Mouse (Mus musculus) heart, embryonic 11.5 days (tissue): ENCODE measurements at regions not wholly inside any gene's neighbourhood (a gene's known extent, or its start where the extent isn't known, plus 50 kb on each side); places are given as distances from the start of the nearest gene placed in this dataset.

ENCODE experiments used
- ATAC-seq: fragments of 200-750 bp; cut with Nextera tagmentation; replicated peaks from 2 replicates; pipeline ENCODE4 v1.8.0; 2017; ENCODE audit warnings: moderate library complexity; ENCODE audit not compliant: insufficient number of reproducible peaks, low FRiP score, low TSS enrichment
- H3K27ac ChIP-seq: fragments of 300-500 bp; sonication (generic); 2 replicates; pipeline ENCODE4 v1.5.1; 2014; ENCODE audit warnings: mild to moderate bottlenecking, low read depth, low read length
- H3K27me3 ChIP-seq: fragments of 300-500 bp; sonication (generic); 2 replicates; pipeline ENCODE4 v1.6.1; 2014; ENCODE audit warnings: mild to moderate bottlenecking, low read length, mixed read lengths; ENCODE audit not compliant: control insufficient read depth, insufficient read depth
- H3K36me3 ChIP-seq: fragments of 300-500 bp; sonication (generic); 2 replicates; pipeline ENCODE4 v1.6.1; 2014; ENCODE audit warnings: mild to moderate bottlenecking, low read length, moderate library complexity, mixed read lengths; ENCODE audit not compliant: control insufficient read depth, insufficient read depth
- H3K4me1 ChIP-seq: fragments of 300-500 bp; sonication (generic); 2 replicates; pipeline ENCODE4 v1.6.1; 2014; ENCODE audit warnings: low read length; ENCODE audit not compliant: control insufficient read depth, insufficient read depth
- H3K4me2 ChIP-seq: fragments of 300-500 bp; sonication (generic); 2 replicates; pipeline ENCODE4 v1.6.1; 2014; ENCODE audit warnings: mild to moderate bottlenecking, moderate library complexity
- H3K4me3 ChIP-seq: fragments of 300-500 bp; sonication (generic); 2 replicates; pipeline ENCODE4 v1.5.1; 2014; ENCODE audit warnings: low read depth, low read length
- H3K9ac ChIP-seq: fragments of 300-500 bp; sonication (generic); 2 replicates; pipeline ENCODE4 v1.6.1; 2014; ENCODE audit warnings: mild to moderate bottlenecking, low read depth, low read length, moderate library complexity
- H3K9me3 ChIP-seq: fragments of 300-500 bp; sonication (generic); replicated peaks from 2 replicates; pipeline ENCODE4 v1.6.1; 2016; ENCODE audit warnings: low read length; ENCODE audit not compliant: control insufficient read depth
- WGBS: fragments of 180-500 bp; shearing (Covaris S2); extraction: QIAGEN DNeasy Blood & Tissue Kit; methylation state at CpG from one replicate; pipeline ENCODE4 v1.1.7; 2014; ENCODE audit not compliant: insufficient replicate concordance; 5-methylcytosine and 5-hydroxymethylcytosine counted together

DNA sequence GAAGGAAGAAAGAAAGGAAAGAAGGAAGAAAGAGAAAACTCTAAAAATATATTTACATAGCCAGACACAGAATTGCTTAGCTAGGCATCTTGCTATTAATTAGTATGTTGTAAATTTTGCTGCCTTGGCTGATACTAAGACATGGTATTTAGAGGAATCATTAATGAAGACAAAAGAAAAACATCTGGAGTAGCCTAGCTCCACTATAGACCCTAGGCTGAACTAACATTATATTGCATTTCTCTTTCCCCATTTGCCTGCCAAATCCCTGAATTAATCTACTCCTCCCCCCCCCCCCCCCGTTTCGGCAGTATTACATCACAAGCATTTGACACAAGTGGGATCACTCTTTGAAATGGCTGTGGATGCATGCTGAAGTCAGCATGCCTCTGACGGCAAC, 206.1 kb upstream of the Tet2 start:
- no peaks in the 10 kb centered on the region for H3K36me3 ChIP-seq
- H3K4me2 ChIP-seq = peak overlapping the region; percentile 29; the same call in 1 of the 2 replicates
- H3K27ac ChIP-seq = no peak overlapping the region
- H3K4me3 ChIP-seq = no peak overlapping the region
- H3K9ac ChIP-seq = no peak overlapping the region
- WGBS = 24% methylated on average over 3 of the region's 3 CpGs
- no peaks in the 10 kb centered on the region for H3K27me3 ChIP-seq
- H3K4me1 ChIP-seq = peaks cover 9% of the 10 kb centered on the region; the same call in 1 of the 2 replicates
- ATAC-seq = no peak
- H3K9me3 ChIP-seq = no peaks in the 10 kb centered on the region

DNA sequence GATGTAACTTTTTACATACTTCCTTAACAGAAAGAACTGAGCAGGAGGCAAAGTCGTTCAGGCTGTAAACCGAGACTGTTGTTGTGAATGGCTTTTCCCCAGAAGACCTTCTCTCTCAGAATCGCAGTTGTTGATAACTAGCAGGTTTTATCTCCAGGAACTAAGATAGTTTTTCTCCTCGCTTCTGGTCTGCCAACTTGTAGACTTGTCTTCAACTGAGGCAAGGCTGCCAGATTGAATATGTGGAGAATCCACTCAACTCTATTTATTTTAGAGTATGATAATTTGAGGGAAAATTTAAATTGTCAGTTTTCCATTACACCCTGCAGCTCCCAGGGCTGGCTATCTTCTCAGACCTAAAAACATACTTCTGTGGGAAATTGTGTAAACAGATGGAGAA, 206.6 kb upstream of the Tet2 start:
- 16% methylated on average over 4 of the region's 4 CpGs for WGBS
- Histone ChIP-seq H3K4me2 (peak overlapping the region; percentile 29; the same call in 1 of the 2 replicates), H3K27me3 (no peaks in the 10 kb centered on the region), H3K4me3 (no peak overlapping the region), H3K36me3 (no peaks in the 10 kb centered on the region), H3K9me3 (no peaks in the 10 kb centered on the region), H3K27ac (no peak overlapping the region), H3K4me1 (peaks cover 9% of the 10 kb centered on the region; the same call in 1 of the 2 replicates), H3K9ac (no peak overlapping the region)
- no peak for ATAC-seq

DNA sequence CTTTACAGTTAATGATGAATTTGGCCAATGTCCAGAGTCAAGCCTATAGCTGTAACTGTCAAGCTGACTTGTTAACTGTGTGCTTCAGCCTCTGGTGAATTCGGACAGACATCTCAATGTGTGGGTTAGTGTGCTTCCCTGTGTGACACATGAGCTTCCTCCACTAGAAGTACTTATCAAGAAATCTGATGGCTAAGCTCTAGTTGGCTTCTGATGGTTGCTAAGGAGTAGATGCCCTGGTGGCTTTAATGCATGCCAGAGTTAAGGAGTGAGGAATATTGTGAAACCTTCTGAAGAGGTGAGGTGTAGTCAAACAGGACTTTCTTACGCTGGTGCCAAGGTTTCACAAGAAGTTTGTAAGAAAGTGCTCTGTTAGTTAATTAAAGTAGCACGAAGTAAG, 208.1 kb upstream of the Tet2 start:
- H3K27me3 ChIP-seq = no peaks in the 10 kb centered on the region
- no peaks in the 10 kb centered on the region for H3K9me3 ChIP-seq
- no peak overlapping the region for H3K27ac ChIP-seq
- H3K36me3 ChIP-seq = no peaks in the 10 kb centered on the region
- WGBS = 73% methylated on average over 3 of the region's 3 CpGs
- H3K4me1 ChIP-seq = peaks cover 10% of the 10 kb centered on the region; the same call in 1 of the 2 replicates
- H3K9ac ChIP-seq = no peak overlapping the region
- H3K4me2 ChIP-seq = no peak overlapping the region
- ATAC-seq = no peak
- no peak overlapping the region for H3K4me3 ChIP-seq

- H3K4me2 ChIP-seq = no peak overlapping the region
- 43% methylated on average over 14 of the region's 14 CpGs for WGBS
- H3K4me3 ChIP-seq = no peak overlapping the region
- H3K4me1 ChIP-seq = peaks cover 14% of the 10 kb centered on the region
- no peaks in the 10 kb centered on the region for H3K9me3 ChIP-seq
- ATAC-seq = no peak
- H3K27ac ChIP-seq = no peak overlapping the region
- no peaks in the 10 kb centered on the region for H3K27me3 ChIP-seq
- no peak overlapping the region for H3K9ac ChIP-seq
- H3K36me3 ChIP-seq = no peaks in the 10 kb centered on the region
Observed at GRCm38 (mm10) chr3:133754006-133754910, 209.3 kb upstream of the Tet2 start.

DNA sequence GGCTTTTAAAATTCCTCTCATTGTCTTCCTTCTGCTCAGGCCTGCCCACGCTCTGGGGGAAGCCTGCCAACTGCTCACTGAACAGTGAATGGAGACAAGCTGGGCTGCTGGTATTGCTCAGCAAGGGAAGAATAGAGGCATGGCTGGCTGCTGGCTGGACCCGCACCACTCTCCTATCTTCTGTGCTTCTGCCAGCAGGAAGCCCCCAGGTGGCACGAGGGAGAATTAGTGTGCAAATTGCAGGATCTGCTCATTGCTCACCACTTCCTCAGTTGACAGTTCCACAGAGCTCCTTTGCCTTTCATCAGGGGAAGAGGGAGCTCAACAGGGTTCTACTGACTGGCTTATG, 209.9 kb upstream of the Tet2 start:
- Histone ChIP-seq H3K9ac (no peak overlapping the region), H3K4me2 (no peak overlapping the region), H3K36me3 (no peaks in the 10 kb centered on the region), H3K4me3 (no peak overlapping the region), H3K9me3 (no peaks in the 10 kb centered on the region), H3K27me3 (no peaks in the 10 kb centered on the region), H3K4me1 (peaks cover 14% of the 10 kb centered on the region), H3K27ac (no peak overlapping the region)
- ATAC-seq = no peak
- WGBS = 5% methylated on average over 3 of the region's 3 CpGs

DNA sequence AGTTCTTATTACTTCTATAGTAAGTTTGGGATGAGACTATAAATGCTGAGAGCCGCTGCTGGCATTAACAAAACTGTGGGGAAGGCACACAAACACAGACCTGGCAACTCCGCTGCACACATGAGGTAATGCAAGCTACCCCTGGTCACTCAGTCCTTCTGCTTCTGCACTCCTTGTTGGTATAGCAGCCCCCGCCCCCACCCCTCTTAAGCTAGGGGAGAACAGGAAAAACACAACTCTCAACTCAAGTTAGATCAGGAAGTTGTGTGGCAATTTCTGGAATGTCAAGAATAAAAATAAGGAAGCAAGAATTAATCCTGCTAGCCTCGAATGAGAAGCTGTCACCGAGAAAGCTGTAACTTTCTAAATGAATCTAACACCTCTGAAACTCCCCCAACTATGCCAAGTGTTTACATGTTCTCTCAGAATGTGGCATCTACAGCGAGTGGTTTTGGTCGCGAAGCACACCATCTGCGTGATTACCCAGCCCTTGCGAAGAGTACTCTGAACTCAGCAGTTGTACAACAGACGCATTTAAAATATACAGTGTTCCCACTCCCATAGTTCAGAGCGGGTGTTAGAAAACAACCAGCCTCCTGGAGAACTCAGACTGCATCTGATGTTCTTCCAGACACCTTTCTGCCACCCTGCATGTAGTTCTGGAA, 212.9 kb upstream of the Tet2 start:
- peak overlapping the region; percentile 25; the same call in 1 of the 2 replicates for H3K4me3 ChIP-seq
- H3K27ac ChIP-seq = no peak overlapping the region
- 31% methylated on average over 12 of the region's 12 CpGs for WGBS
- no peak for ATAC-seq
- H3K9me3 ChIP-seq = no peaks in the 10 kb centered on the region
- peaks cover 14% of the 10 kb centered on the region for H3K4me1 ChIP-seq
- H3K4me2 ChIP-seq = peak overlapping the region; percentile 60
- no peaks in the 10 kb centered on the region for H3K36me3 ChIP-seq
- H3K27me3 ChIP-seq = no peaks in the 10 kb centered on the region
- H3K9ac ChIP-seq = 0 out of 2 replicates have a peak overlapping the region, but pooled peaks have one; percentile 16

DNA sequence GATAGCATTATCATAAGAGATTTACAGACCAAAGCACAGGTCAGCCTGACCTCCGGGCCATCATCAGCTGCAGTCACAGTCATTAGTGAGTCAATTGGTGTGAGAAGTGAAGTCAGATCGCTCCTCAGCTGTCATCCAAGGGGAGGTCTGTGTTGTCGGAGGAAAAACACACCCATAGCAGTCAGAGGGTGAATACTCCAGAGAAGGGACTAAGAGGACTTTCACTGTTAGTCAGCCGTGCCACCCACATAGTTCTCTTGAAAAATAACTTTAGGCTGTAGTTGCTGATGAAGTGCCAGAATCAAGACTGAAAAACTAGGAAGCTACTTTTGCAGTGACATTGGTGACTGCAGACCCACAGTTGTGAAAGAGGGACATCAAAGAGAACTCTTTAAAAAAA, 213.5 kb upstream of the Tet2 start:
- Histone ChIP-seq H3K4me3 (peak overlapping the region; percentile 25; the same call in 1 of the 2 replicates), H3K4me1 (peaks cover 14% of the 10 kb centered on the region), H3K27me3 (no peaks in the 10 kb centered on the region), H3K4me2 (peak overlapping the region; percentile 60), H3K9me3 (no peaks in the 10 kb centered on the region), H3K27ac (no peak overlapping the region), H3K9ac (0 out of 2 replicates have a peak overlapping the region, but pooled peaks have one; percentile 16), H3K36me3 (no peaks in the 10 kb centered on the region)
- WGBS = 5% methylated on average over 4 of the region's 4 CpGs
- no peak for ATAC-seq

DNA sequence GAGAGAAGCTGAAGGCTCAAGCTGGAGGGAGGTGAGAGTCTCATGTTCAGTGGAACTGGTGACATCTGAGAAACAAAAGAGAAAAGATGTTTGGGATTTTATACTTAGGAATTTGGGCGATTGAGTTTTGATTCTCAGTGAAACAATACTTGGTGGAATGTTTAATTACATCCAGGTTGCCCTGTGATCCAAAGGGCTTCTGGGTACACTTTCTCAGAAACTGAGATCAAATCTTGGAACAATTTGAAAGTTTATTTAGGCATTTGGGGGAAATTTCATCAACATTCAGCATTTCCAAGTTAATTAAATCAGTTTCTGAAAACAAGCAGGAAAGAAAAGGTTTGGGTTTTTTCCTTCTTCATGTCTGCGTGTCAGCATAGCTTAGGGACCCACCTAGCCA, 214.7 kb upstream of the Tet2 start:
- WGBS = 81% methylated on average over 2 of the region's 2 CpGs
- H3K4me1 ChIP-seq = peaks cover 11% of the 10 kb centered on the region
- no peaks in the 10 kb centered on the region for H3K36me3 ChIP-seq
- H3K27me3 ChIP-seq = no peaks in the 10 kb centered on the region
- no peak for ATAC-seq
- no peak overlapping the region for H3K27ac ChIP-seq
- H3K4me3 ChIP-seq = no peak overlapping the region
- H3K9me3 ChIP-seq = no peaks in the 10 kb centered on the region
- H3K9ac ChIP-seq = no peak overlapping the region
- no peak overlapping the region for H3K4me2 ChIP-seq
